Comparison of ENCODE assay signal across 14 mouse cellular contexts in the genomic region with DNA sequence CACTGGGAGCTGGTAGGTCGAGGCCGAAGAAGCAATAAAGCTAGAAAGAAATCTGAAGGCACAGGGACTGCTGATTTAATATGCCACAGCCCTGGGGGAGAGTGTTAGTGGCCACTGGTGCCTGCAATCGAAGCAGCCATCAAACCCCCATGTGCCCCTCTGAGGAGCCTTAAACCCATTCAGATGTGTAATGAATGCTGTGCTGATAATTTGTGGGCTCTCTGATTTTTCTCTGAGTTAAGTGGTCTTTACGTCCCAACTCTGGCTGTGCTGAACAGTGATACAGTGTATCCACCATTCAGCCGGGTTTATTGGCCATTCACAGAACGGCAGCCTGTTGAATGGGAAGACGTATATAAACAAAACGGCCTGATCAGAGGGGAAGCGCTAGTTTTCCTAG.
DNase-seq lines count a peak whose midpoint lies in the region; ATAC-seq and TF ChIP-seq lines count a peak whose summit lies in the region.
"Had no signal": no experiment of that assay in that cellular context is flagged by ENCODE, and none has a peak within 500 bp of the region (broad histone marks: within the 10 kb centered on the region; RNA-seq: fewer than 3 reads in every experiment).

No protein-coding gene starts in this region.

- no peak overlapping the region for H3K27ac ChIP-seq in kidney, postnatal 0 days
- no peak overlapping the region; the same call in 1 of the 2 replicates for H3K27ac ChIP-seq in forebrain, embryonic 14.5 days (ENCODE audit: low read depth, low read length)
- H3K27ac ChIP-seq: lung, embryonic 15.5 days; stomach, postnatal 0 days had no signal

- 0 out of 2 replicates have a peak, but pooled peaks cover 5% of the 10 kb centered on the region for H3K4me1 ChIP-seq in kidney, postnatal 0 days (replicated peaks; ENCODE audit: insufficient read depth, low read length)
- H3K4me1 ChIP-seq in forebrain, embryonic 14.5 days (ENCODE audit: control insufficient read depth, insufficient read depth, low read length), result peaks cover 25% of the 10 kb centered on the region

- peak; percentile 25 for DNase-seq in kidney, postnatal 0 days (ENCODE audit: low spot score)
- DNase-seq in kidney, postnatal 10 days, result no peak
- DNase-seq in embryo, embryonic 10.5 days (ENCODE audit: low spot score), result peak; percentile 47
- DNase-seq in forebrain, embryonic 14.5 days (ENCODE audit: low spot score), result peak; percentile 64
- peak; percentile 41 for DNase-seq in mesoderm, embryonic 11.5 days (ENCODE audit: low read depth, low spot score)
- no peak for DNase-seq in gastrocnemius, adult 8-10 months (ENCODE audit: low spot score in 2 of 2)
- no peak for DNase-seq in right cerebral cortex, adult 18-20 months
- no peak for DNase-seq in lung, postnatal 25 days (ENCODE audit: low spot score)
- DNase-seq: cerebellum, adult 9-10 months; heart, postnatal 14 days; kidney, adult 8-10 months; layer of hippocampus, postnatal 36 days had no signal

- no peak overlapping the region for H3K4me3 ChIP-seq in kidney, postnatal 0 days (replicated peaks; ENCODE audit: low read depth, low read length)
- H3K4me3 ChIP-seq in forebrain, embryonic 14.5 days (ENCODE audit: low read depth, low read length), result no peak overlapping the region
- H3K4me3 ChIP-seq: lung, embryonic 15.5 days had no signal

- no peaks in the 10 kb centered on the region for H3K36me3 ChIP-seq in kidney, postnatal 0 days (ENCODE audit: insufficient read depth, low read length)
- no peaks in the 10 kb centered on the region for H3K36me3 ChIP-seq in forebrain, embryonic 14.5 days (ENCODE audit: control insufficient read depth, insufficient read depth, low read length)
- H3K36me3 ChIP-seq: lung, embryonic 15.5 days had no signal

- H3K9ac ChIP-seq in kidney, postnatal 0 days (ENCODE audit: low read depth, low read length), result no peak overlapping the region
- no peak overlapping the region for H3K9ac ChIP-seq in forebrain, embryonic 14.5 days (ENCODE audit: low read length)
- H3K9ac ChIP-seq: lung, embryonic 15.5 days had no signal

- H3K27me3 ChIP-seq in kidney, postnatal 0 days (ENCODE audit: insufficient read depth, low read length), result no peaks in the 10 kb centered on the region
- no peaks in the 10 kb centered on the region for H3K27me3 ChIP-seq in forebrain, embryonic 14.5 days (replicated peaks; ENCODE audit: control insufficient read depth, insufficient read depth, low read length)

- H3K4me2 ChIP-seq in kidney, postnatal 0 days (ENCODE audit: low read length), result no peak overlapping the region
- H3K4me2 ChIP-seq in forebrain, embryonic 14.5 days (ENCODE audit: low read length), result peak overlapping the region; percentile 28; the same call in 1 of the 2 replicates
- H3K4me2 ChIP-seq: lung, embryonic 15.5 days had no signal

- 18% methylated on average over 9 of the region's 9 CpGs for WGBS in kidney, postnatal 0 days
- WGBS in forebrain, embryonic 14.5 days, result 10% methylated on average over 9 of the region's 9 CpGs

- no peak for TF ChIP-seq CTCF in kidney, postnatal 0 days (IDR thresholded peaks at IDR 0.05; ENCODE audit: low read depth)

- H3K9me3 ChIP-seq in kidney, postnatal 0 days (replicated peaks; ENCODE audit: low read length), result no peaks in the 10 kb centered on the region
- H3K9me3 ChIP-seq in forebrain, embryonic 14.5 days (replicated peaks; ENCODE audit: control insufficient read depth, low read length), result no peaks in the 10 kb centered on the region
- H3K9me3 ChIP-seq: lung, embryonic 15.5 days had no signal

- ATAC-seq in kidney, postnatal 0 days (replicated peaks; ENCODE audit: low FRiP score, low read depth), result no peak
- ATAC-seq in forebrain, embryonic 14.5 days, result peak; percentile 68; the same call in 1 of the 2 replicates

Comparison
In these comparisons a context has a peak if more than half of its experiments do, and no peak if none do; other contexts are left out.
1. DNase-seq: peak in kidney, postnatal 0 days (single experiment), embryo, embryonic 10.5 days (single experiment), forebrain, embryonic 14.5 days (single experiment) and mesoderm, embryonic 11.5 days (single experiment); none in kidney, postnatal 10 days (single experiment), gastrocnemius, adult 8-10 months (0 of 2), right cerebral cortex, adult 18-20 months (single experiment) and lung, postnatal 25 days (single experiment).